In the genomic region with DNA sequence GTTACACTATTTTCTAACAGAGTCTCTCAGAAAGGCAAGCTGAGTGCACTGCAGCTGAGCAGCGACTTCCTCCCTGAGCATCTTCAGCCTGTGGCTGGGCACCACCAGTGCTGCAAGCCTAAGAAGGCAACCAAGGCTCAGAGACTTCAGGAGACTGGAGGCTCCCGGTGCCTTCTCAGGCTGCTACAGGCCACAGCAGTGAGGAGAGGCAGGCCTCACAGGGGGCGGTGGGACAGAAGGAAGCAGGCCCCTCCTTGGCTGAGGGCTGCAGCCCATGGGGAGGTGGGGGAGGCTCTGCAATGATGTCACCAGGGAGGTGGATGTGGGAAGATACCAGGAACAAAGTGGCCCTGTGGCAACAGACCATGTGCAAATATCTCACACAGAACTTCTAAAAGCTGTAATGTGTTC, we compare ENCODE assay signal across 8 mouse cellular contexts. TPM values are rescaled to one million over a fixed set of nuclear protein-coding genes. Genes with fewer than 3 reads are reported as not detected.
DNase-seq lines count a peak whose midpoint lies in the region; ATAC-seq and TF ChIP-seq lines count a peak whose summit lies in the region.

No protein-coding gene starts in this region.

- no peaks in the 10 kb centered on the region for H3K27me3 ChIP-seq in kidney, embryonic 16.5 days (ENCODE audit: insufficient read depth, low read length)
- H3K27me3 ChIP-seq in forebrain, embryonic 11.5 days (ENCODE audit: control insufficient read depth, insufficient read depth, low read length): no peaks in the 10 kb centered on the region
- H3K27me3 ChIP-seq in limb, embryonic 12.5 days: no peaks in the 10 kb centered on the region
- no peaks in the 10 kb centered on the region for H3K27me3 ChIP-seq in liver, postnatal 0 days (ENCODE audit: insufficient read depth, low read length)

- H3K27ac ChIP-seq in kidney, embryonic 16.5 days (ENCODE audit: low read length): 0 out of 2 replicates have a peak overlapping the region, but pooled peaks have one; percentile 22
- H3K27ac ChIP-seq in bone marrow, adult 2 months (ENCODE audit: control insufficient read depth, insufficient read depth, low read depth, low read length, poor library complexity): no peak overlapping the region
- peak overlapping the region; percentile 41 for H3K27ac ChIP-seq in forebrain, embryonic 11.5 days (ENCODE audit: low read depth, low read length)
- H3K27ac ChIP-seq in limb, embryonic 12.5 days: peak overlapping the region; percentile 70; the same call in 1 of the 2 replicates
- no peak overlapping the region for H3K27ac ChIP-seq in liver, postnatal 0 days (ENCODE audit: low read depth)

- no peak overlapping the region for H3K4me3 ChIP-seq in kidney, embryonic 16.5 days (ENCODE audit: low read length)
- H3K4me3 ChIP-seq in bone marrow, adult 2 months (replicated peaks; ENCODE audit: control insufficient read depth, low read depth, low read length): no peak overlapping the region
- no peak overlapping the region for H3K4me3 ChIP-seq in forebrain, embryonic 11.5 days (ENCODE audit: low read depth, low read length)
- no peak overlapping the region for H3K4me3 ChIP-seq in limb, embryonic 12.5 days (replicated peaks)
- H3K4me3 ChIP-seq in liver, postnatal 0 days (ENCODE audit: low read depth, low read length): no peak overlapping the region

- H3K4me2 ChIP-seq in kidney, embryonic 16.5 days (replicated peaks; ENCODE audit: low read depth, low read length): no peak overlapping the region
- H3K4me2 ChIP-seq in forebrain, embryonic 11.5 days (ENCODE audit: low read depth, low read length, severe bottlenecking): no peak overlapping the region
- H3K4me2 ChIP-seq in limb, embryonic 12.5 days: no peak overlapping the region
- no peak overlapping the region for H3K4me2 ChIP-seq in liver, postnatal 0 days (ENCODE audit: low read depth, low read length)

- no peak overlapping the region for H3K9ac ChIP-seq in kidney, embryonic 16.5 days (replicated peaks; ENCODE audit: low read length)
- peak overlapping the region; percentile 37 for H3K9ac ChIP-seq in forebrain, embryonic 11.5 days (ENCODE audit: low read length)
- H3K9ac ChIP-seq in limb, embryonic 12.5 days (replicated peaks): peak overlapping the region; percentile 40
- no peak overlapping the region; the same call in 1 of the 2 replicates for H3K9ac ChIP-seq in liver, postnatal 0 days (replicated peaks)

- TF ChIP-seq POLR2A in bone marrow, adult 2 months (IDR thresholded peaks at IDR 0.05; ENCODE audit: borderline replicate concordance, control insufficient read depth, low read depth, low read length): no peak

- H3K9me3 ChIP-seq in kidney, embryonic 16.5 days (ENCODE audit: low read length): no peaks in the 10 kb centered on the region
- H3K9me3 ChIP-seq in forebrain, embryonic 11.5 days (ENCODE audit: control insufficient read depth, low read length): no peaks in the 10 kb centered on the region
- no peaks in the 10 kb centered on the region for H3K9me3 ChIP-seq in limb, embryonic 12.5 days
- no peaks in the 10 kb centered on the region for H3K9me3 ChIP-seq in liver, postnatal 0 days (ENCODE audit: low read length)

- H3K4me1 ChIP-seq in kidney, embryonic 16.5 days (ENCODE audit: insufficient read depth, low read length): peaks cover 19% of the 10 kb centered on the region
- no peaks in the 10 kb centered on the region for H3K4me1 ChIP-seq in bone marrow, adult 2 months (ENCODE audit: control insufficient read depth, insufficient read depth, low read length)
- H3K4me1 ChIP-seq in forebrain, embryonic 11.5 days (replicated peaks; ENCODE audit: control insufficient read depth, insufficient read depth, low read length): peaks cover 6% of the 10 kb centered on the region; the same call in 1 of the 2 replicates
- H3K4me1 ChIP-seq in limb, embryonic 12.5 days (replicated peaks): peaks cover 15% of the 10 kb centered on the region
- peaks cover 7% of the 10 kb centered on the region for H3K4me1 ChIP-seq in liver, postnatal 0 days (ENCODE audit: insufficient read depth)

- no peak for DNase-seq in kidney, adult 9 months
- DNase-seq in forebrain, embryonic 11.5 days (ENCODE audit: low spot score): peak; percentile 55
- no peak for DNase-seq in retina, postnatal 1 day
- no peak for DNase-seq in yolk sac, embryonic 10.5 days (ENCODE audit: low spot score)
- DNase-seq in liver, postnatal 0 days: no peak

- H3K36me3 ChIP-seq in kidney, embryonic 16.5 days (ENCODE audit: insufficient read depth, low read length): no peaks in the 10 kb centered on the region; the same call in 1 of the 2 replicates
- H3K36me3 ChIP-seq in forebrain, embryonic 11.5 days (ENCODE audit: control insufficient read depth, insufficient read depth, low read length): no peaks in the 10 kb centered on the region
- H3K36me3 ChIP-seq in limb, embryonic 12.5 days: peaks cover 37% of the 10 kb centered on the region
- H3K36me3 ChIP-seq in liver, postnatal 0 days (replicated peaks; ENCODE audit: insufficient read depth, low read length): peaks cover 7% of the 10 kb centered on the region; the same call in 1 of the 2 replicates

- ATAC-seq in kidney, embryonic 16.5 days (ENCODE audit: low FRiP score, low TSS enrichment): 0 out of 2 replicates have a peak, but pooled peaks have one; percentile 13
- ATAC-seq in forebrain, embryonic 11.5 days (replicated peaks; ENCODE audit: low FRiP score): peak; percentile 39; the same call in 1 of the 2 replicates
- ATAC-seq in limb, embryonic 12.5 days (ENCODE audit: insufficient number of reproducible peaks, insufficient read depth, low FRiP score, low TSS enrichment, low read depth): no peak
- no peak for ATAC-seq in liver, postnatal 0 days

- peak; percentile 10; the same call in 1 of the 2 replicates for TF ChIP-seq CTCF in bone marrow, adult 2 months (IDR thresholded peaks at IDR 0.05; ENCODE audit: control insufficient read depth, insufficient read depth, low read length)
- no peak for TF ChIP-seq CTCF in liver, postnatal 0 days (IDR thresholded peaks at IDR 0.05; ENCODE audit: low read depth)

- WGBS in kidney, embryonic 16.5 days: 42% methylated on average over 3 of the region's 3 CpGs
- 62% methylated on average over 3 of the region's 3 CpGs for WGBS in bone marrow, adult 2 months
- 32% methylated on average over 3 of the region's 3 CpGs for WGBS in forebrain, embryonic 11.5 days
- WGBS in limb, embryonic 12.5 days: 46% methylated on average over 3 of the region's 3 CpGs
- 63% methylated on average over 3 of the region's 3 CpGs for WGBS in liver, postnatal 0 days (ENCODE audit: insufficient replicate concordance)

- no peak for TF ChIP-seq EP300 in liver, postnatal 0 days (IDR thresholded peaks at IDR 0.05; ENCODE audit: low read depth)

RNA-seq across cellular contexts. Expression of a gene that starts 25.1 kb away (rescaled TPM):
- polyA plus RNA-seq in kidney, embryonic 16.5 days (2015; fragmentation: Nextera tagmentation; extraction: Ambion mirVana): 97.4 and 103 TPM in 2 replicates
- 7.7 and 9.3 TPM in 2 replicates for polyA plus RNA-seq in bone marrow, adult 2 months (2011; ENCODE audit: insufficient read depth, insufficient read length, low replicate concordance, missing spikeins)
- polyA plus RNA-seq in forebrain, embryonic 11.5 days (2014; fragmentation: Nextera tagmentation; extraction: Ambion mirVana): 54.6 and 56.9 TPM in 2 replicates
- polyA plus RNA-seq in limb, embryonic 12.5 days (2016; fragmentation: Nextera tagmentation; extraction: Ambion mirVana): 66.1 and 68.9 TPM in 2 replicates
- 91.6 and 104 TPM in 2 replicates for polyA plus RNA-seq in liver, postnatal 0 days (2015; fragmentation: Nextera tagmentation; extraction: Ambion mirVana)

RNA-seq across cellular contexts. Expression of a gene that starts 50.2 kb away (rescaled TPM):
- 45.5 and 49.1 TPM in 2 replicates for polyA plus RNA-seq in kidney, embryonic 16.5 days (2015; fragmentation: Nextera tagmentation; extraction: Ambion mirVana)
- 9.5 and 12.8 TPM in 2 replicates for polyA plus RNA-seq in bone marrow, adult 2 months (2011; ENCODE audit: insufficient read depth, insufficient read length, low replicate concordance, missing spikeins)
- 40.0 and 40.1 TPM in 2 replicates for polyA plus RNA-seq in forebrain, embryonic 11.5 days (2014; fragmentation: Nextera tagmentation; extraction: Ambion mirVana)
- 42.1 and 43.0 TPM in 2 replicates for polyA plus RNA-seq in limb, embryonic 12.5 days (2016; fragmentation: Nextera tagmentation; extraction: Ambion mirVana)
- polyA plus RNA-seq in liver, postnatal 0 days (2015; fragmentation: Nextera tagmentation; extraction: Ambion mirVana): 10.6 and 11.2 TPM in 2 replicates

RNA-seq across cellular contexts. Expression of a gene that starts 50.7 kb away (rescaled TPM):
- 34.7 and 39.3 TPM in 2 replicates for polyA plus RNA-seq in kidney, embryonic 16.5 days (2015; fragmentation: Nextera tagmentation; extraction: Ambion mirVana)
- polyA plus RNA-seq in bone marrow, adult 2 months (2011; ENCODE audit: insufficient read depth, insufficient read length, low replicate concordance, missing spikeins): 7.2 and 18.7 TPM in 2 replicates
- polyA plus RNA-seq in forebrain, embryonic 11.5 days (2014; fragmentation: Nextera tagmentation; extraction: Ambion mirVana): 27.6 and 30.4 TPM in 2 replicates
- 32.7 and 33.7 TPM in 2 replicates for polyA plus RNA-seq in limb, embryonic 12.5 days (2016; fragmentation: Nextera tagmentation; extraction: Ambion mirVana)
- polyA plus RNA-seq in liver, postnatal 0 days (2015; fragmentation: Nextera tagmentation; extraction: Ambion mirVana): 9.6 and 10.4 TPM in 2 replicates

RNA-seq across cellular contexts. Expression of a gene that starts 51.5 kb away (rescaled TPM):
- 41.4 and 43.5 TPM in 2 replicates for polyA plus RNA-seq in kidney, embryonic 16.5 days (2015; fragmentation: Nextera tagmentation; extraction: Ambion mirVana)
- 13.7 and 21.0 TPM in 2 replicates for polyA plus RNA-seq in bone marrow, adult 2 months (2011; ENCODE audit: insufficient read depth, insufficient read length, low replicate concordance, missing spikeins)
- polyA plus RNA-seq in forebrain, embryonic 11.5 days (2014; fragmentation: Nextera tagmentation; extraction: Ambion mirVana): 36.3 and 40.3 TPM in 2 replicates
- polyA plus RNA-seq in limb, embryonic 12.5 days (2016; fragmentation: Nextera tagmentation; extraction: Ambion mirVana): 33.7 and 35.5 TPM in 2 replicates
- 15.5 and 16.7 TPM in 2 replicates for polyA plus RNA-seq in liver, postnatal 0 days (2015; fragmentation: Nextera tagmentation; extraction: Ambion mirVana)

Comparison
In these comparisons a context has a peak if more than half of its experiments do, and no peak if none do; other contexts are left out.
1. ATAC-seq: peak in kidney, embryonic 16.5 days (single experiment) and forebrain, embryonic 11.5 days (single experiment); none in limb, embryonic 12.5 days (single experiment) and liver, postnatal 0 days (single experiment).
2. H3K27ac ChIP-seq: peak in kidney, embryonic 16.5 days (single experiment), forebrain, embryonic 11.5 days (single experiment) and limb, embryonic 12.5 days (single experiment); none in bone marrow, adult 2 months (single experiment) and liver, postnatal 0 days (single experiment).
3. H3K9ac ChIP-seq: peak in forebrain, embryonic 11.5 days (single experiment) and limb, embryonic 12.5 days (single experiment); none in kidney, embryonic 16.5 days (single experiment) and liver, postnatal 0 days (single experiment).